Mouse (Mus musculus): Measurements from ENCODE around the gene Tnfsf13. TPM values are rescaled to one million over a fixed set of nuclear protein-coding genes. Genes with fewer than 3 reads are reported as not detected.

Gene Tnfsf13
- polyA plus RNA-seq, 1 experiment from 2014 or later = not detected

MicroRNAs within 50 kb of the gene (microRNA counts, 519-probe panel; counts per million panel counts)
- microRNA mmu-miR-1934 = not detected
- microRNA mmu-miR-467f = 3,437 counts per million, percentile 22 among the panel's probes with 10 or more counts

Other genes with a start within 250 kb of the Tnfsf13 start
- 0.68 and 1.6 TPM in 2 replicates for gene Dnah2, start 136.7 kb downstream of the Tnfsf13 start, polyA plus RNA-seq (2014; fragmentation: Nextera tagmentation; extraction: Ambion mirVana)
- 12.2 and 15.5 TPM in 2 replicates for gene Efnb3, start 125.6 kb downstream of the Tnfsf13 start, polyA plus RNA-seq (2014; fragmentation: Nextera tagmentation; extraction: Ambion mirVana)
- 36.6 and 37.8 TPM in 2 replicates for gene Wrap53, start 105.5 kb downstream of the Tnfsf13 start, polyA plus RNA-seq (2014; fragmentation: Nextera tagmentation; extraction: Ambion mirVana)
- 156 and 159 TPM in 2 replicates for gene Trp53, start 105.4 kb downstream of the Tnfsf13 start, polyA plus RNA-seq (2014; fragmentation: Nextera tagmentation; extraction: Ambion mirVana)
- gene Atp1b2, start 79.8 kb downstream of the Tnfsf13 start, polyA plus RNA-seq (2014; fragmentation: Nextera tagmentation; extraction: Ambion mirVana) = 11.7 and 13.1 TPM in 2 replicates
- 0.17 TPM in 1 of 2 replicates, not detected in the other for gene Shbg, start 67.9 kb downstream of the Tnfsf13 start, polyA plus RNA-seq (2014; fragmentation: Nextera tagmentation; extraction: Ambion mirVana)
- gene Sat2, start 63.8 kb downstream of the Tnfsf13 start, polyA plus RNA-seq (2014; fragmentation: Nextera tagmentation; extraction: Ambion mirVana) = 15.0 and 20.6 TPM in 2 replicates
- gene Fxr2, start 52.8 kb downstream of the Tnfsf13 start, polyA plus RNA-seq (2014; fragmentation: Nextera tagmentation; extraction: Ambion mirVana) = 30.1 and 31.3 TPM in 2 replicates
- not detected in 2 replicates for gene Sox15, start 30.5 kb downstream of the Tnfsf13 start, polyA plus RNA-seq (2014; fragmentation: Nextera tagmentation; extraction: Ambion mirVana)
- 28.0 and 45.3 TPM in 2 replicates for gene Mpdu1, start 23.1 kb downstream of the Tnfsf13 start, polyA plus RNA-seq (2014; fragmentation: Nextera tagmentation; extraction: Ambion mirVana)
- gene Cd68, start 19.6 kb downstream of the Tnfsf13 start, polyA plus RNA-seq (2014; fragmentation: Nextera tagmentation; extraction: Ambion mirVana) = 8.2 and 8.7 TPM in 2 replicates
- 891 and 905 TPM in 2 replicates for gene Eif4a1, start 13.4 kb downstream of the Tnfsf13 start, polyA plus RNA-seq (2014; fragmentation: Nextera tagmentation; extraction: Ambion mirVana)
- gene Senp3, start 3.7 kb downstream of the Tnfsf13 start, polyA plus RNA-seq (2014; fragmentation: Nextera tagmentation; extraction: Ambion mirVana) = 85.8 and 101 TPM in 2 replicates
- gene Tnfsf12, start 10.1 kb upstream of the Tnfsf13 start, polyA plus RNA-seq (2014; fragmentation: Nextera tagmentation; extraction: Ambion mirVana) = 2.2 and 4.0 TPM in 2 replicates
- gene Tnfsfm13, start 10.3 kb upstream of the Tnfsf13 start, polyA plus RNA-seq (2014; fragmentation: Nextera tagmentation; extraction: Ambion mirVana) = 0.61 and 1.1 TPM in 2 replicates
- 46.5 and 50.1 TPM in 2 replicates for gene Polr2a, start 72.9 kb upstream of the Tnfsf13 start, polyA plus RNA-seq (2014; fragmentation: Nextera tagmentation; extraction: Ambion mirVana)
- 0.57 and 1.1 TPM in 2 replicates for gene Slc35g3, start 76.2 kb upstream of the Tnfsf13 start, polyA plus RNA-seq (2014; fragmentation: Nextera tagmentation; extraction: Ambion mirVana)
- gene Zbtb4, start 80.1 kb upstream of the Tnfsf13 start, polyA plus RNA-seq (2014; fragmentation: Nextera tagmentation; extraction: Ambion mirVana) = 1.3 and 1.7 TPM in 2 replicates
- 1.2 and 1.5 TPM in 2 replicates for gene Chrnb1, start 110.2 kb upstream of the Tnfsf13 start, polyA plus RNA-seq (2014; fragmentation: Nextera tagmentation; extraction: Ambion mirVana)
- 2.2 and 2.8 TPM in 2 replicates for gene Fgf11, start 116.1 kb upstream of the Tnfsf13 start, polyA plus RNA-seq (2014; fragmentation: Nextera tagmentation; extraction: Ambion mirVana)
- gene Tmem102, start 119.8 kb upstream of the Tnfsf13 start, polyA plus RNA-seq (2014; fragmentation: Nextera tagmentation; extraction: Ambion mirVana) = 0.83 and 0.93 TPM in 2 replicates
- not detected in 2 replicates for gene Gm39566, start 129.5 kb upstream of the Tnfsf13 start, polyA plus RNA-seq (2014; fragmentation: Nextera tagmentation; extraction: Ambion mirVana)
- not detected in 2 replicates for gene Spem2, start 132.7 kb upstream of the Tnfsf13 start, polyA plus RNA-seq (2014; fragmentation: Nextera tagmentation; extraction: Ambion mirVana)
- 0.17 and 0.38 TPM in 2 replicates for gene Spem1, start 136.4 kb upstream of the Tnfsf13 start, polyA plus RNA-seq (2014; fragmentation: Nextera tagmentation; extraction: Ambion mirVana)
- gene Nlgn2, start 152.0 kb upstream of the Tnfsf13 start, polyA plus RNA-seq (2014; fragmentation: Nextera tagmentation; extraction: Ambion mirVana) = 11.5 and 16.1 TPM in 2 replicates
- gene Tmem256, start 152.7 kb upstream of the Tnfsf13 start, polyA plus RNA-seq (2014; fragmentation: Nextera tagmentation; extraction: Ambion mirVana) = 268 and 276 TPM in 2 replicates
- 62.2 and 62.6 TPM in 2 replicates for gene Plscr3, start 160.6 kb upstream of the Tnfsf13 start, polyA plus RNA-seq (2014; fragmentation: Nextera tagmentation; extraction: Ambion mirVana)
- gene Tnk1, start 172.9 kb upstream of the Tnfsf13 start, polyA plus RNA-seq (2014; fragmentation: Nextera tagmentation; extraction: Ambion mirVana) = 0.52 TPM in 1 of 2 replicates, not detected in the other
- gene Tmem95, start 192.2 kb upstream of the Tnfsf13 start, polyA plus RNA-seq (2014; fragmentation: Nextera tagmentation; extraction: Ambion mirVana) = not detected in 2 replicates
- 2.3 and 2.4 TPM in 2 replicates for gene Kctd11, start 195.6 kb upstream of the Tnfsf13 start, polyA plus RNA-seq (2014; fragmentation: Nextera tagmentation; extraction: Ambion mirVana)
- 0.45 and 1.4 TPM in 2 replicates for gene Acap1, start 209.8 kb upstream of the Tnfsf13 start, polyA plus RNA-seq (2014; fragmentation: Nextera tagmentation; extraction: Ambion mirVana)
- 14.5 and 14.7 TPM in 2 replicates for gene 2810408A11Rik, start 215.2 kb upstream of the Tnfsf13 start, polyA plus RNA-seq (2014; fragmentation: Nextera tagmentation; extraction: Ambion mirVana)
- 15.0 and 20.6 TPM in 2 replicates for gene Neurl4, start 215.3 kb upstream of the Tnfsf13 start, polyA plus RNA-seq (2014; fragmentation: Nextera tagmentation; extraction: Ambion mirVana)
- gene Gps2, start 228.1 kb upstream of the Tnfsf13 start, polyA plus RNA-seq (2014; fragmentation: Nextera tagmentation; extraction: Ambion mirVana) = 84.3 and 89.0 TPM in 2 replicates
- 1,842 and 1,860 TPM in 2 replicates for gene Eif5a, start 236.2 kb upstream of the Tnfsf13 start, polyA plus RNA-seq (2014; fragmentation: Nextera tagmentation; extraction: Ambion mirVana)

Measured in hindbrain, embryonic 11.5 days (tissue).